ENCODE assay signal across 26 mouse cellular contexts in genomic region chr15:9668575-9668974, GRCm38 (mm10).
DNase-seq lines count a peak whose midpoint lies in the region; ATAC-seq and TF ChIP-seq lines count a peak whose summit lies in the region.
"Had no signal": no experiment of that assay in that cellular context is flagged by ENCODE, and none has a peak within 500 bp of the region (broad histone marks: within the 10 kb centered on the region; RNA-seq: fewer than 3 reads in every experiment).

No protein-coding gene starts in this region.

- DNase-seq in CD4-positive, CD25-positive, alpha-beta regulatory T cell, adult 2 months (ENCODE audit: low read depth, low spot score): peak; percentile 27
- DNase-seq in induced T-regulatory cell, adult 2 months (ENCODE audit: low read depth): peak; percentile 27
- DNase-seq in naive thymus-derived CD4-positive, alpha-beta T cell, adult 2 months (ENCODE audit: low read depth): peak; percentile 47
- no peak for DNase-seq in heart, postnatal 36 days
- DNase-seq in forebrain, embryonic 10.5 days (ENCODE audit: extremely low spot score, low spot score): no peak
- DNase-seq in liver, postnatal 0 days: no peak
- DNase-seq: adrenal gland, adult 8-10 months; adrenal gland, postnatal 14 days; adrenal gland, postnatal 36 days; cerebellum, adult 11 months; cerebellum, adult 18-20 months; cerebellum, adult 8-10 months; cerebellum, adult 9-11 months; cerebellum, postnatal 14 days; cerebellum, postnatal 36 days; embryo, embryonic 11 days; forebrain, postnatal 0 days had no signal

- no peak overlapping the region for H3K27ac ChIP-seq in forebrain, embryonic 10.5 days
- no peak overlapping the region for H3K27ac ChIP-seq in liver, postnatal 0 days (ENCODE audit: low read depth)
- H3K27ac ChIP-seq: embryonic facial prominence, embryonic 13.5 days; embryonic facial prominence, embryonic 15.5 days; forebrain, embryonic 13.5 days; forebrain, embryonic 15.5 days had no signal

- no peaks in the 10 kb centered on the region for H3K36me3 ChIP-seq in forebrain, embryonic 10.5 days (replicated peaks)
- no peaks in the 10 kb centered on the region for H3K36me3 ChIP-seq in liver, postnatal 0 days (replicated peaks; ENCODE audit: insufficient read depth, low read length)
- H3K36me3 ChIP-seq: embryonic facial prominence, embryonic 13.5 days; embryonic facial prominence, embryonic 15.5 days; forebrain, embryonic 15.5 days; G1E had no signal

- H3K4me3 ChIP-seq in forebrain, embryonic 10.5 days: no peak overlapping the region
- no peak overlapping the region for H3K4me3 ChIP-seq in liver, postnatal 0 days (ENCODE audit: low read depth, low read length)
- H3K4me3 ChIP-seq: embryonic facial prominence, embryonic 13.5 days; embryonic facial prominence, embryonic 15.5 days; erythroblast, embryonic 14.5 days; forebrain, embryonic 13.5 days; forebrain, embryonic 15.5 days had no signal

- H3K9ac ChIP-seq in liver, postnatal 0 days (replicated peaks): no peak overlapping the region
- H3K9ac ChIP-seq: embryonic facial prominence, embryonic 13.5 days; embryonic facial prominence, embryonic 15.5 days; forebrain, embryonic 13.5 days; forebrain, embryonic 15.5 days; forebrain, postnatal 0 days had no signal

- no peak for TF ChIP-seq EP300 in liver, postnatal 0 days (IDR thresholded peaks at IDR 0.05; ENCODE audit: low read depth)

- intact Hi-C loops in heart, postnatal 36 days (cut with DNase I): no loop called here

- no peaks in the 10 kb centered on the region for H3K9me3 ChIP-seq in forebrain, embryonic 10.5 days
- no peaks in the 10 kb centered on the region for H3K9me3 ChIP-seq in liver, postnatal 0 days (ENCODE audit: low read length)
- H3K9me3 ChIP-seq: embryonic facial prominence, embryonic 13.5 days; embryonic facial prominence, embryonic 15.5 days; forebrain, embryonic 13.5 days; forebrain, embryonic 15.5 days; G1E had no signal

- H3K4me1 ChIP-seq in forebrain, embryonic 10.5 days: no peaks in the 10 kb centered on the region
- H3K4me1 ChIP-seq in liver, postnatal 0 days (ENCODE audit: insufficient read depth): no peaks in the 10 kb centered on the region
- H3K4me1 ChIP-seq: embryonic facial prominence, embryonic 13.5 days; embryonic facial prominence, embryonic 15.5 days; forebrain, embryonic 13.5 days; forebrain, embryonic 15.5 days had no signal

- no peak for ATAC-seq in liver, postnatal 0 days
- ATAC-seq: activated CD4-positive, CD25-positive, alpha-beta regulatory T cell, adult 4 months; forebrain, embryonic 13.5 days; forebrain, embryonic 15.5 days; forebrain, postnatal 0 days; Patski had no signal

- no peaks in the 10 kb centered on the region for H3K27me3 ChIP-seq in forebrain, embryonic 10.5 days (ENCODE audit: poor library complexity, severe bottlenecking)
- H3K27me3 ChIP-seq in liver, postnatal 0 days (ENCODE audit: insufficient read depth, low read length): no peaks in the 10 kb centered on the region
- H3K27me3 ChIP-seq: CH12.LX; embryonic facial prominence, embryonic 13.5 days; embryonic facial prominence, embryonic 15.5 days; forebrain, embryonic 13.5 days; forebrain, embryonic 15.5 days; Patski had no signal

- 91% methylated on average over 4 of the region's 4 CpGs for WGBS in forebrain, embryonic 10.5 days
- WGBS in liver, postnatal 0 days (ENCODE audit: insufficient replicate concordance): 72% methylated on average over 4 of the region's 4 CpGs

- no peak for TF ChIP-seq CTCF in liver, postnatal 0 days (IDR thresholded peaks at IDR 0.05; ENCODE audit: low read depth)

- no peak overlapping the region for H3K4me2 ChIP-seq in liver, postnatal 0 days (ENCODE audit: low read depth, low read length)
- H3K4me2 ChIP-seq: embryonic facial prominence, embryonic 13.5 days; embryonic facial prominence, embryonic 15.5 days; forebrain, embryonic 13.5 days; forebrain, embryonic 15.5 days had no signal

Comparison
In these comparisons a context has a peak if more than half of its experiments do, and no peak if none do; other contexts are left out.
1. DNase-seq: peak in CD4-positive, CD25-positive, alpha-beta regulatory T cell, adult 2 months (single experiment), induced T-regulatory cell, adult 2 months (single experiment) and naive thymus-derived CD4-positive, alpha-beta T cell, adult 2 months (single experiment); none in heart, postnatal 36 days (0 of 2), forebrain, embryonic 10.5 days (single experiment) and liver, postnatal 0 days (single experiment).